Mouse (Mus musculus) heart, embryonic 15.5 days (tissue): ENCODE data around the gene Pithd1. TPM values are rescaled to one million over a fixed set of nuclear protein-coding genes. Genes with fewer than 3 reads are reported as not detected.
A peak's percentile ranks its signal among the peaks of the same experiment; 100 is the strongest.
"Not testable (repeated sequence)": the region's sequence is repeated elsewhere in the genome, so short reads cannot be mapped to it uniquely, and the experiment has no call there.

Experiments
- ATAC-seq: fragments of 200-750 bp; cut with Nextera tagmentation; replicated peaks from 2 replicates; pipeline ENCODE4 v1.8.0; 2017; ENCODE audit warnings: low read depth, moderate TSS enrichment; ENCODE audit not compliant: insufficient number of reproducible peaks, insufficient read depth, low FRiP score
- H3K27ac ChIP-seq: fragments of 300-500 bp; sonication (generic); 2 replicates; pipeline ENCODE4 v1.5.1; 2015; ENCODE audit warnings: mild to moderate bottlenecking, inconsistent platforms
- H3K27me3 ChIP-seq: fragments of 300-500 bp; sonication (generic); 2 replicates; pipeline ENCODE4 v1.6.1; 2015; ENCODE audit warnings: inconsistent platforms
- H3K36me3 ChIP-seq: fragments of 300-500 bp; sonication (generic); 2 replicates; pipeline ENCODE4 v1.6.1; 2015; ENCODE audit warnings: mild to moderate bottlenecking, inconsistent platforms
- H3K4me1 ChIP-seq: fragments of 300-500 bp; sonication (generic); replicated peaks from 2 replicates; pipeline ENCODE4 v1.6.1; 2015; ENCODE audit warnings: inconsistent platforms
- H3K4me2 ChIP-seq: fragments of 300-500 bp; sonication (generic); 2 replicates; pipeline ENCODE4 v1.6.1; 2015; ENCODE audit warnings: inconsistent platforms, mild to moderate bottlenecking, moderate library complexity
- H3K4me3 ChIP-seq: fragments of 300-500 bp; sonication (generic); 2 replicates; pipeline ENCODE4 v1.5.1; 2015; ENCODE audit warnings: mild to moderate bottlenecking, inconsistent platforms
- H3K9ac ChIP-seq: fragments of 300-500 bp; sonication (generic); 2 replicates; pipeline ENCODE4 v1.6.1; 2015; ENCODE audit warnings: mild to moderate bottlenecking, inconsistent platforms
- H3K9me3 ChIP-seq: fragments of 300-500 bp; sonication (generic); replicated peaks from 2 replicates; pipeline ENCODE4 v1.6.1; 2016; ENCODE audit warnings: inconsistent platforms
- WGBS: fragments of 180-500 bp; shearing (Covaris S2); methylation state at CpG from one replicate; pipeline ENCODE4 v1.1.7; 2015; ENCODE audit warnings: mixed read lengths; 5-methylcytosine and 5-hydroxymethylcytosine counted together
- polyA plus RNA-seq: library from polyadenylated mRNA; unstranded; fragments of >200 nt; fragmentation: Nextera tagmentation; extraction: Ambion mirVana; gene quantifications from 2 replicates; pipeline ENCODE4 v1.2.1, GENCODE M21; 2015

Gene Pithd1
- polyA plus RNA-seq, 1 experiment from 2014 or later, result 34.0 TPM

DNA sequence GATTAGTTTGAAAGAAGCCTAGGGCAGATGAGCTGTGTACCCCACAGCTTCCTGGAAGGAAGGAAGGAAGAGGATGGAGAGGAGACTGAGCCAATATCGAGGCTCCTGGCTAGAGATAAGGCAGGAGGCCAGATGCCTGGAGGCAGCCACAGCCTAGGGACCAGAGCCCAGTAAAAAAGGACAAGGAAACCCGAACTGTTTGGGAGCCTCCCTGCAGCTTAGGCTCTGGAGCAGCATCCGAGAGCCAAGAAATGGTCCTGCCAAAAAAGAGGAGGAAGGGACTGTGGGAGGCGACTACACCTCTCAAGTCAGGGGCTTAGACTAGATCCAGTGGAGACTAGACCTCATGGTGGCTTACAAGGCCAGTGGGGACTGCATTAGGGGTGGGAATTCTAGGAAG is 43.7 kb downstream of the Pithd1 start:
- Histone ChIP-seq H3K4me1 (peaks cover 24% of the 10 kb centered on the region), H3K4me2 (no peak overlapping the region), H3K9ac (no peak overlapping the region), H3K27ac (peak overlapping the region; percentile 6; the same call in 1 of the 2 replicates), H3K4me3 (no peak overlapping the region), H3K36me3 (0 out of 2 replicates have a peak, but pooled peaks cover 8% of the 10 kb centered on the region), H3K27me3 (no peaks in the 10 kb centered on the region), H3K9me3 (no peaks in the 10 kb centered on the region)
- ATAC-seq, result no peak
- 40% methylated on average over 4 of the region's 4 CpGs for WGBS

DNA sequence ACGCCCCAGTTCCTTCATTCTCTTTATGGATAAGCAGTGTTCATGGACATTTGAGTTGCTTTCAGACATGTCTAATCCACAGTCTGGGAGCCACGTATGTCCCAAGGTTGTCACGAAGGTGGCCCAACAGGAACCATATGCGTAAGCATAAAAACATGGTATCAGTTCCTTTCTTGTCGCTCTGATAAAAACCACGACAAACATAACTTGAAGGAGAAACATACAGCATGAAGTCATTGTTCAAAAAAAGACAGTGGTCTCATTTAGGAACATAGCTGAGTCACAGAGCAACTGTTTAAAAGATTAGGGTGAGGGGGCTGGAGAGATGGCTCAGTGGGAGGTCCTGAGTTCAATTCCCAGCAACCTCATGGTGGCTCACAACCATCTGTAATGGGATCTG is 44.9 kb downstream of the Pithd1 start:
- Histone ChIP-seq H3K27me3 (no peaks in the 10 kb centered on the region), H3K9ac (no peak overlapping the region), H3K4me1 (peaks cover 16% of the 10 kb centered on the region), H3K4me2 (no peak overlapping the region), H3K27ac (no peak overlapping the region), H3K36me3 (0 out of 2 replicates have a peak, but pooled peaks cover 8% of the 10 kb centered on the region), H3K9me3 (no peaks in the 10 kb centered on the region), H3K4me3 (no peak overlapping the region)
- ATAC-seq, result no peak
- WGBS, result 45% methylated on average over 6 of the region's 6 CpGs

DNA sequence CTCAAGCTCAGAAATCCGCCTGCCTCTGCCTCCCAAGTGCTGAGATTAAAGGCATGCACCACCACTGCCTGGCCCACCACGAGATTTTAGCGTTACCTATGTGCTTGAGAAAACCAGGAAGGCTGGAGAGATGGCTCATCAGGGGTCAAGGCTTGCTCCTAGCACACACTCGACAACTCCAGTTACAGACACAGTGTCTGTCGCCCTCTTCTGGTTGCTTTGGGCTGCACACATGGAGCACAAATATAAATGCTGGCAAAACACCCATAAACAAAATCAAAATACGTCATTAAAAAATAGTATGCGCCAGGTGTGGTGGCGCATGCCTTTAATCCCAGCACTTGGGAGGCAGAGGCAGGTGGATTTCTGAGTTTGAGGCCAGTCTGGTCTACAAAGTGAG is 46.0 kb downstream of the Pithd1 start:
- H3K9me3 ChIP-seq, ATAC-seq, H3K27ac ChIP-seq, H3K27me3 ChIP-seq, H3K4me3 ChIP-seq, H3K9ac ChIP-seq, H3K36me3 ChIP-seq, H3K4me2 ChIP-seq: not testable (repeated sequence)
- WGBS, result 87% methylated on average over 8 of the region's 8 CpGs
- H3K4me1 ChIP-seq, result peaks cover 15% of the 10 kb centered on the region

DNA sequence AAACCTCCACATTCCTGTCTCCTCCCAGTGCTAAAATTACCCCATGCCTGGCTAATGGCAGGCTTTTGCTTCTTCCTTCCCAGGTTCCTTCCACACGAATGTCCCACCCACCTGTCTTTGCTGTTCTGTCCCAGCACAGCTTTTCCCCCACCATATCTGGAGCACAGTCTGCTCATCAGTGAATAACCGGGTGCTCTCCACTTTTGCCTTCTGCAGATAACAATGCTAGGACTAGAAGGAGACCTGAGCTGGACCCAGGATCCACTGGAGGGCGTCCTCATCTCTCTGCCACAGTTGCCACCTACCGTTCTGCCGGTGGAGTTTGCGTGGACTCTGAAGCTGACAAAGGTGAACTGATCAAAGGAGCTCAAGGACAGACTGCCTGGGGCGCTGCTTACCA is 48.2 kb downstream of the Pithd1 start:
- Histone ChIP-seq H3K4me3 (no peak overlapping the region), H3K9me3 (no peaks in the 10 kb centered on the region), H3K4me1 (peaks cover 15% of the 10 kb centered on the region), H3K27ac (no peak overlapping the region), H3K4me2 (no peak overlapping the region), H3K36me3 (0 out of 2 replicates have a peak, but pooled peaks cover 9% of the 10 kb centered on the region), H3K9ac (no peak overlapping the region), H3K27me3 (no peaks in the 10 kb centered on the region)
- WGBS, result 72% methylated on average over 7 of the region's 7 CpGs
- ATAC-seq, result no peak

DNA sequence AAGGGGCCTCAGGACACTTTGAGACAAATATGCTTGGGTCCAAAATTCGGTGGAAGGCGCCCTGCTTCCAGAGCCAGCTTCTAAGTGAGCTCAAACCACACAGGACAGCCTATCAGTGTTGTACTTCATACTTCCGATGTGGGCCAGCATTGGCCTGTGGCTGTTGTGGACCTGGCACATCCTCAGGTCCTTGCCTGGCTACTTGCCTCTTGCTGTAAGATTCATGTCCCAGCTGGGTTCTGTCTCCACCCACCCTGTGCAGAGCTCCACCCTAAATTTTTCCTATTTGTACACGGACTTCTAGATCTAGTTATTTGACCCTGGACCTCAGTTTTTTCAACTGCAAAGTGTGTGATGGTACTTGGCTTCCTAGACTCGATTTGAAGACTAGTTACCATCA is 51.6 kb downstream of the Pithd1 start:
- no peak overlapping the region for H3K9ac ChIP-seq
- 57% methylated on average over 5 of the region's 5 CpGs for WGBS
- H3K27ac ChIP-seq, result peak overlapping the region; percentile 48
- no peak overlapping the region for H3K4me2 ChIP-seq
- no peak overlapping the region for H3K4me3 ChIP-seq
- ATAC-seq, result no peak
- no peaks in the 10 kb centered on the region for H3K27me3 ChIP-seq
- 0 out of 2 replicates have a peak, but pooled peaks cover 7% of the 10 kb centered on the region for H3K4me1 ChIP-seq
- H3K9me3 ChIP-seq, result no peaks in the 10 kb centered on the region
- peaks cover 20% of the 10 kb centered on the region; the same call in 1 of the 2 replicates for H3K36me3 ChIP-seq

DNA sequence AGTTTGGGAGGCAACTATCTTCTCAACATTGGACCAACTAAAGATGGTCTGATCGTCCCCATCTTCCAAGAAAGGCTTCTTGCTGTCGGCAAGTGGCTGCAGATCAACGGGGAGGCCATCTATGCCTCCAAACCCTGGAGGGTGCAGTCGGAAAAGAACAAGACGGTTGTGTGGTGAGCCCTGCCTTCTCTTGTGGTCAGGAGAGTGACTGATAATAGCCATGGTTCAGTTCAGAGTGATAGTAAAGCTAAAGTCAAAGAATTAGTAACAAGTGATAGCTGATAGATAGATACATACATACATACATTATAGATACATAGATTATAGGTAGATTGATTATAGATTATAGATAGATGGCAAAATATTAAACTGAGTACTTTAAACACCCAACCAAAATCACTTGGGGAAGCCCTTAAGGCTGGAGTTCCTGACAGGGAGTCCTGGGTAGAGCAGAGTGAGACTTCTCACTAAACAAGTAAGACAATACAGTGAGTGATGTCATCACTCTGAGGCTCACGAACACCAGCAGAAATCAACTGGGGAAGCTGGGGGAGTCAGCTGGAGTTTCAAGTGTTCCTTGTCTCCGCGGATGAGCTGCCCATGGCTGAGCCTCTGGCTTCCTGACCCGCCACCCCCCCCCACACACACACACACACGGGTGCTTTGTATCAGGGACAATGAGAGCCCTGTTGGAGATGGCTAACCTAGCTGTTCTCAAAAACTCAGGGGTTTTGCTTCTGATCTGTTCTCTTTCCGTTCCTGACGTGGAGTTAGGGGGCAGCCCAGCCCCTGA is 52.2 kb downstream of the Pithd1 start:
- Histone ChIP-seq H3K27ac (peak overlapping the region; percentile 48), H3K36me3 (peaks cover 20% of the 10 kb centered on the region; the same call in 1 of the 2 replicates), H3K9ac (no peak overlapping the region), H3K4me3 (no peak overlapping the region), H3K4me1 (0 out of 2 replicates have a peak, but pooled peaks cover 7% of the 10 kb centered on the region), H3K9me3 (no peaks in the 10 kb centered on the region), H3K27me3 (no peaks in the 10 kb centered on the region), H3K4me2 (no peak overlapping the region)
- 50% methylated on average over 12 of the region's 12 CpGs for WGBS
- ATAC-seq, result peak; percentile 39; the same call in 1 of the 2 replicates

DNA sequence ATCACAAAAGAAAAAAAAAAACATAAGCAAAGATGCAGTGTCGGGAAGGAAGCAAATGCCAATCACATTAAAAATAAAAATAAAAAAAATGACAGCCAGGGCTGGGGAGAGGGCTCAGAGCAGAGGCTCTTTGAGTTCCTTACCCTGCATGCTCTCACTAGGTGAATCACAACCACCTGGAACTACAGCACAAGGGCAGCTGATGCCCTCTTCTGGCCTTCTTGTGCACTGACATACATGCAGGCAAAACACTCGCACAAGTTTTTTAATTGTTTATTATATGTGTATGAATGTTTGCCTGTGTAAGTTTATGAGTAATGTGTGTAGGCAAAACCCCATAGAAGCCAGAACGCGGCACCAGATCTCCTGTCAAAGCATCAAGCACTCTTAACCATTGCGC is 55.2 kb downstream of the Pithd1 start:
- no peak overlapping the region for H3K27ac ChIP-seq
- 69% methylated on average over 5 of the region's 5 CpGs for WGBS
- H3K36me3 ChIP-seq, result peaks cover 13% of the 10 kb centered on the region; the same call in 1 of the 2 replicates
- no peak for ATAC-seq
- H3K4me1 ChIP-seq, result 0 out of 2 replicates have a peak, but pooled peaks cover 7% of the 10 kb centered on the region
- H3K9ac ChIP-seq, result no peak overlapping the region
- H3K4me3 ChIP-seq, result no peak overlapping the region
- no peak overlapping the region for H3K4me2 ChIP-seq
- H3K27me3 ChIP-seq, result no peaks in the 10 kb centered on the region
- no peaks in the 10 kb centered on the region for H3K9me3 ChIP-seq

DNA sequence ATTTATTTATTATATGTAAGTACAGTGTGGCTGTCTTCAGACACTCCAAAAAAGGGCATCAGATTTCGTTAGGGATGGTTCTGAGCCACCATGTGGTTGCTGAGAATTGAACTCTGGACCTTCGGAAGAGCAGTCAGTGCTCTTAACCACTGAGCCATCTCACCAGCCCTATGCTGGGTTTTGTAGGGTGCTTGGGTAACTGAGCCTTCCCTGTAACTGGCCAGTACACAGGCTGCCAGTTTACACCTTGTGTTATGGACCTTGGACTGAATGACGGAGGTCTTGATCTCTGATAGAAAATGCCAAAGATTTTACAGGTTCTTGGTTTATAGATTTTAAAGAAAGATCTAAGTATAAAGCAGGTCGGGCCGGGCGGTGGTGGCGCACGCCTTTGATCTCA is 56.8 kb downstream of the Pithd1 start:
- H3K4me1 ChIP-seq, result peaks cover 8% of the 10 kb centered on the region
- H3K27ac ChIP-seq, result no peak overlapping the region
- H3K9me3 ChIP-seq, result no peaks in the 10 kb centered on the region
- H3K27me3 ChIP-seq, result no peaks in the 10 kb centered on the region
- WGBS, result 95% methylated on average over 8 of the region's 8 CpGs
- no peak overlapping the region for H3K4me2 ChIP-seq
- H3K4me3 ChIP-seq, result no peak overlapping the region
- H3K9ac ChIP-seq, result no peak overlapping the region
- ATAC-seq, result no peak
- H3K36me3 ChIP-seq, result peaks cover 17% of the 10 kb centered on the region; the same call in 1 of the 2 replicates

DNA sequence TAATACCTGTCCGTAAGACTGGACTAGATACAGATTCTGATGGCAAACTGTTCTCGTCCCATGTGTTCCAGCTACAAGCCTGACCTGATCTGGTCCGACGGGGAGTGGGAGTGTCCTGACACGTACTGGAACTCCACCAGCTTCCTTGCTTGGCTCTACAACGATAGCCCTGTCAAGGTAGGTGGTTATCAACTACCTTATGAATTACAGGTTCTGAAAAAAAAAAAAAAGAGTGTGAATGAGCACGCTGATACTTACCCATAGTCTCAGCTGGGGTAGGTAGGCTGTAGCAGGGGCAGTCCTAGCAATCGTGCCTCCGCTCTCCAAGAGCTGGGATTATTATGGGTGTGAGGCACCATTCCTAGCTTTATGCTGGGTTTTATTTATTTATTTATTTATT is 57.2 kb downstream of the Pithd1 start:
- 82% methylated on average over 9 of the region's 9 CpGs for WGBS
- Histone ChIP-seq H3K4me3 (no peak overlapping the region), H3K9ac (no peak overlapping the region), H3K4me2 (no peak overlapping the region), H3K9me3 (no peaks in the 10 kb centered on the region), H3K27ac (no peak overlapping the region), H3K4me1 (peaks cover 10% of the 10 kb centered on the region), H3K36me3 (peaks cover 17% of the 10 kb centered on the region; the same call in 1 of the 2 replicates), H3K27me3 (no peaks in the 10 kb centered on the region)
- no peak for ATAC-seq

DNA sequence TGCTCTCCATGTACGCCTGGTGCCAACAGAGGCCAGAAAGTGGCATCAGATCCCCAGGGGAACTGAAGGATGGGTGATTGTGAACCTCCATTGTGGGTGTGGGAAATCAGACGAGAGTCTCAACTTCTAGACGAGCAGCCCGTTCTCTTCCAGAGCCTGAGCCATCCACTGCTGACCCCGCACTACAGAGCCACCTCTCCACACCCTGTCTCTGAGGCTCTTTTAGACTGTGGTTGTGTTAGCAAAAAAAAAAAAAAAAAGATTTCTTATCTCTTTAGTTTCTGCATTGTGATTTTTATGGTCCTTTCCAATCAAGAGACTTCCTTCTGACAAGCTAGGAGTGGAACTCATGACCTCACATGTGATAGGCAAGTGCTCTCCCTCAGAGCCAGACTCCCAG is 57.7 kb downstream of the Pithd1 start:
- no peaks in the 10 kb centered on the region for H3K9me3 ChIP-seq
- no peak overlapping the region for H3K4me2 ChIP-seq
- H3K27me3 ChIP-seq, result no peaks in the 10 kb centered on the region
- no peak overlapping the region for H3K27ac ChIP-seq
- ATAC-seq, result no peak
- WGBS, result 83% methylated on average over 5 of the region's 5 CpGs
- peaks cover 17% of the 10 kb centered on the region; the same call in 1 of the 2 replicates for H3K36me3 ChIP-seq
- H3K9ac ChIP-seq, result no peak overlapping the region
- peaks cover 10% of the 10 kb centered on the region for H3K4me1 ChIP-seq
- H3K4me3 ChIP-seq, result no peak overlapping the region

DNA sequence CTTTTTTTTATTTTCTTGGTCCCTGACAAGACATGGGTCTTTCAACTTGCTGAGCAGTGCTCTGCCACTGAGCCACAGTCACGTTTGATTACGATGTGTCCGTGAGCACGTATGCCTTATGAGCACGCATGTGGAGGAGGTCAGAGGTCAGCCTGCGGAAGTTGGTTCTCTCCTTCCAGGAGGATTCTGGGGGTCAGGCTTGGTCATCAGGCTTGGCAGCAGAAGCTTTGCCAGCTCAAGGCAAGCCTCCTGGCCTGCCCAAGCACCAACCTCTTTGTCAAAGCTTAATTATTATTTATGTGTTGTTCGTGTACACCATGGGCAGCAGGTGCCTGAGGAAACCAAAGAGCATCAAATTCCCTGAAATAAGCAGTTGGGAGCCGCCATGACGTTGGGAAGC is 58.7 kb downstream of the Pithd1 start:
- no peak overlapping the region for H3K4me2 ChIP-seq
- H3K27me3 ChIP-seq, result no peaks in the 10 kb centered on the region
- no peak for ATAC-seq
- H3K9me3 ChIP-seq, result no peaks in the 10 kb centered on the region
- peaks cover 10% of the 10 kb centered on the region for H3K4me1 ChIP-seq
- H3K27ac ChIP-seq, result no peak overlapping the region
- peaks cover 11% of the 10 kb centered on the region; the same call in 1 of the 2 replicates for H3K36me3 ChIP-seq
- H3K4me3 ChIP-seq, result no peak overlapping the region
- WGBS, result 91% methylated on average over 9 of the region's 9 CpGs
- H3K9ac ChIP-seq, result no peak overlapping the region

DNA sequence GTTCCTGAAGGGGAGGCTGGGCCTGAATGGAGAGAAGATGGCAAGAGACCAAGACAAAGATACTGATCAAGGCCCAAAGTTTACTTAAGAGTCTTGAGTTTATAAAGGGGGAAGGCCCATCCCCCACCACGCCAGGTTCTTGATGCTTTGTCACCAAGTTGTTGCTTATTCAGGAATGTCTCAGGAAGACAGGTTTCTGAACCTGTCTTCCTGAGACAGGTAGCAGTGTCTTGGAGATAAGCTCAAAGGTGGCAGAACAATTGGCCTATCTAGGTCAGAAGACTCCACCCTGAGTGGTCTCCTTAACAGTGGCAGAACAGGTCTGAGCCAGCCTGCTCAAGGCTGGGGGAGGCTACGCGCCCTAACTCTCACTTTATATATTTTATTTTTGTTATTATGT is 60.2 kb downstream of the Pithd1 start:
- no peak for ATAC-seq
- H3K27ac ChIP-seq, result no peak overlapping the region
- H3K4me2 ChIP-seq, result no peak overlapping the region
- 91% methylated on average over 3 of the region's 3 CpGs for WGBS
- H3K9me3 ChIP-seq, result no peaks in the 10 kb centered on the region
- H3K27me3 ChIP-seq, result no peaks in the 10 kb centered on the region
- peaks cover 13% of the 10 kb centered on the region for H3K4me1 ChIP-seq
- no peak overlapping the region for H3K9ac ChIP-seq
- H3K36me3 ChIP-seq, result 0 out of 2 replicates have a peak, but pooled peaks cover 5% of the 10 kb centered on the region
- H3K4me3 ChIP-seq, result no peak overlapping the region
